Mouse (Mus musculus) embryonic facial prominence, embryonic 11.5 days (tissue): Measurements from ENCODE around the gene Gtf3c2. TPM values are rescaled to one million over a fixed set of nuclear protein-coding genes. Genes with fewer than 3 reads are reported as not detected.

Experiments used
- ATAC-seq: fragments of 200-750 bp; cut with Nextera tagmentation; replicated peaks from 2 replicates; pipeline ENCODE4 v1.8.0; 2017; ENCODE audit warnings: low read depth; ENCODE audit not compliant: insufficient number of reproducible peaks, low FRiP score, low TSS enrichment
- DNase-seq: peaks from one replicate; pipeline ENCODE4 v3.0.0-alpha.2; 2015; ENCODE audit warnings: low spot score
- H3K27ac ChIP-seq: fragments of 300-500 bp; sonication (generic); replicated peaks from 2 replicates; pipeline ENCODE4 v1.5.1; 2014; ENCODE audit warnings: mild to moderate bottlenecking, low read depth, low read length, control low read depth
- H3K27me3 ChIP-seq: fragments of 300-500 bp; sonication (generic); 2 replicates; pipeline ENCODE4 v1.6.1; 2014; ENCODE audit warnings: mild to moderate bottlenecking, low read length, moderate library complexity, mixed read lengths; ENCODE audit not compliant: control insufficient read depth, insufficient read depth
- H3K36me3 ChIP-seq: fragments of 300-500 bp; sonication (generic); replicated peaks from 2 replicates; pipeline ENCODE4 v1.6.1; 2014; ENCODE audit warnings: low read depth, mild to moderate bottlenecking, low read length, moderate library complexity, mixed read lengths; ENCODE audit not compliant: control insufficient read depth, insufficient read depth
- H3K4me1 ChIP-seq: fragments of 300-500 bp; sonication (generic); 2 replicates; pipeline ENCODE4 v1.6.1; 2014; ENCODE audit warnings: low read length, mixed read lengths; ENCODE audit not compliant: control insufficient read depth, insufficient read depth
- H3K4me2 ChIP-seq: fragments of 300-500 bp; sonication (generic); 2 replicates; pipeline ENCODE4 v1.6.1; 2014; ENCODE audit warnings: low read depth, mild to moderate bottlenecking, control low read depth, low read length, moderate library complexity
- H3K4me3 ChIP-seq: fragments of 300-500 bp; sonication (generic); 2 replicates; pipeline ENCODE4 v1.5.1; 2014; ENCODE audit warnings: low read depth, low read length, control low read depth
- H3K9ac ChIP-seq: fragments of 300-500 bp; sonication (generic); replicated peaks from 2 replicates; pipeline ENCODE4 v1.6.1; 2014; ENCODE audit warnings: mild to moderate bottlenecking, control low read depth, low read length
- H3K9me3 ChIP-seq: fragments of 300-500 bp; sonication (generic); replicated peaks from 2 replicates; pipeline ENCODE4 v1.6.1; 2016; ENCODE audit warnings: mild to moderate bottlenecking, low read length, inconsistent platforms, mixed read lengths; ENCODE audit not compliant: control insufficient read depth
- WGBS: fragments of 180-500 bp; shearing (Covaris S2); extraction: QIAGEN DNeasy Blood & Tissue Kit; methylation state at CpG from one replicate; pipeline ENCODE4 v1.1.7; 2014; 5-methylcytosine and 5-hydroxymethylcytosine counted together
- polyA plus RNA-seq: library from polyadenylated mRNA; unstranded; fragments of >200 nt; fragmentation: Nextera tagmentation; extraction: Ambion mirVana; gene quantifications from 2 replicates; pipeline ENCODE4 v1.2.1, GENCODE M21; 2014

Gene Gtf3c2
- polyA plus RNA-seq, 1 experiment from 2014 or later, result 66.6 TPM

- H3K27ac ChIP-seq, result no peak overlapping the region
- no peaks in the 10 kb centered on the region for H3K4me1 ChIP-seq
- no peak overlapping the region for H3K9ac ChIP-seq
- ATAC-seq (no peak), DNase-seq (no peak)
- H3K27me3 ChIP-seq, result no peaks in the 10 kb centered on the region
- WGBS, result 84% methylated on average over 3 of the region's 3 CpGs
- H3K9me3 ChIP-seq, result no peaks in the 10 kb centered on the region
- no peaks in the 10 kb centered on the region; the same call in 1 of the 2 replicates for H3K36me3 ChIP-seq
- H3K4me3 ChIP-seq, result no peak overlapping the region
- no peak overlapping the region for H3K4me2 ChIP-seq
Measured at GRCm38 (mm10) chr5:31151746-31152145, 28.2 kb downstream of the Gtf3c2 start.

DNA sequence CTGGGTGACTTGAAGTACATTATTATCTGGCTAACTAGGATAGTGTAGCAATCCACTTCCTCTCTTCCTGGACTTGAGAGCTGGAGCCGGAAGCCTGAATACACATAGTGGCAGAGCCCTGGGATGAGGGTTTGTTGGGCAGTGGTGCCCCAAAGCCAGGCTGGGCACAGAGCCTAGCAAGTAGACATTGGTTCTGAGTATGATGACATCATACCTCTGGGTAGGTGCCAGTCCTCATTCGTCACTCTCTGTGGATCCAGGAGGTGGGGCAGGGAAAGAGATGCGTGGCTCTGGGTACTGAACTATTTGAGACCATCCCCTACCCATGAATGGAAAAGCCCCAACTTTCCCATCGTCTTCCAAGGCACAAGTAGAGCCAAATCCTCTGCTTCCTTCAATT, 30.2 kb downstream of the Gtf3c2 start:
- no peak overlapping the region for H3K4me3 ChIP-seq
- H3K9me3 ChIP-seq, result no peaks in the 10 kb centered on the region
- H3K4me1 ChIP-seq, result no peaks in the 10 kb centered on the region
- no peaks in the 10 kb centered on the region for H3K36me3 ChIP-seq
- no peak for ATAC-seq
- WGBS, result 91% methylated on average over 4 of the region's 4 CpGs
- no peaks in the 10 kb centered on the region for H3K27me3 ChIP-seq
- no peak overlapping the region for H3K9ac ChIP-seq
- no peak overlapping the region for H3K4me2 ChIP-seq
- no peak overlapping the region for H3K27ac ChIP-seq
- DNase-seq, result no peak

DNA sequence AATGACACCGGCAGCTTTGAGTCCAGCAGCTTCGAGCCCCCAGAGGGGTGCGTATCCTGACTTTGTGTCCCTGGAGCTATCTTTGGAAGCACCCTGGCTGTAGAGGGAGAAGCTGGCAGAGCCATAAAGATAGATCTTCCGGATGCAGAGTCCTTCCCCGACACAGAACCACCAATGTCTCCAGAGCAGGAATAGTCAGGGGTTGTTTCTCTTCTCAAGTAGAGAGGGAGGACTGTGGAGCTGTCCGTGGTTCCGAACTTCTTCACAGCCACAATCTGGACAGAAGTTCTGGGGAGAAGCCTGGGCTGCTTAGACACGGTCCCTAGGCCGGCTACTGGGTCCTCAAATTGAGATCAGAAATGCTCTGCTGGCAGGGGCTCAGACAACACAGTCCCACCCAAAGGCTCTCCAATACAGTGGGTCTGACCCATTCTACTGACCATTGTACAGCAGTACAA, 40.9 kb downstream of the Gtf3c2 start:
- Histone ChIP-seq H3K9ac (no peak overlapping the region), H3K27me3 (peaks cover 41% of the 10 kb centered on the region), H3K9me3 (no peaks in the 10 kb centered on the region), H3K36me3 (peaks cover 2% of the 10 kb centered on the region; the same call in 1 of the 2 replicates), H3K4me2 (no peak overlapping the region), H3K4me1 (peaks cover 5% of the 10 kb centered on the region; the same call in 1 of the 2 replicates), H3K27ac (no peak overlapping the region), H3K4me3 (no peak overlapping the region)
- peak; percentile 65 for DNase-seq
- 14% methylated on average over 9 of the region's 9 CpGs for WGBS
- ATAC-seq, result no peak

DNA sequence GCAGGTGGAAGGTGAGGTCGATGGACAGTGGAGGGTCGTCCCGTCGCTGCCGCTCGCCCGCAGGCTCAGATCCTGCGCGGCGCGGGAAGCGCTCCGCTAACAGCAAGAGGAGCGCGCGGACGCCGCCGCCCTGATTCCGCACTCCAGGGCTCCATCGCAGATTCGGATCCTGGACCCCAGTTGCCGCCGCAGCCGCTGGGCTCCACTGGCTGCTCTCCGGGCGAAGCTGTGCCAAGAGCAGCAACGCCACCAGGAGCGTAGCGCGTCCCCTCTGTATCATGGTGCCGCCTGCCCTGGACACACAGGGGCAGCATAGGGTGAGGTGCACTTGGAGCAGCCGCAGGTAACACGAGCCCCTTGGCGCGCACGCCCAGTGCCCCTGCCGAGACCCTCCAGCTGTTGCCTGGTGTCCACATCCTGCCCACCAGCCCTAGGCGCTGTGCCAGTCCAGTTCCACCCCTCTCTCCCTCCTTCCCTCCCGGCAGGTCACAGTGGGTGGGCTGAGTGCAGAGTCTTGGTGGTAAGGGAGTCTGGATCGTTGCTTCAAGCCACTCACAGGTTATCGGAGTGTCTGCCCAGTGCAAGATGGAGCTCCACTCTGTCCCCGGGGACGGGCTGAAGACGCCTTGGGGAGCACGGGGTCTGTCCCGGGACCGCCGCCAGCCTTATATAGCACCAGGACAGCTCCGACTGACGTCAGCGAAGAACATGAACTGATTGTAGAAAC, 41.5 kb downstream of the Gtf3c2 start, which contains the start of gene Ucn:
Gene Ucn, minus strand, starts transcription at position 589 of the 727 bp plus-strand sequence.
- DNase-seq (peak; percentile 16), ATAC-seq (no peak)
- Histone ChIP-seq H3K36me3 (peaks cover 2% of the 10 kb centered on the region; the same call in 1 of the 2 replicates), H3K27ac (no peak within 1 kb of the TSS), H3K9me3 (no peaks in the 10 kb centered on the region), H3K9ac (no peak within 1 kb of the TSS), H3K4me2 (peak within 1 kb of the TSS; percentile 41), H3K4me3 (0 out of 2 replicates have a peak within 1 kb of the TSS, but pooled peaks have one; percentile 14), H3K4me1 (peaks cover 5% of the 10 kb centered on the region; the same call in 1 of the 2 replicates), H3K27me3 (peaks cover 41% of the 10 kb centered on the region)
- 1% methylated on average over 52 of the region's 52 CpGs for WGBS

DNA sequence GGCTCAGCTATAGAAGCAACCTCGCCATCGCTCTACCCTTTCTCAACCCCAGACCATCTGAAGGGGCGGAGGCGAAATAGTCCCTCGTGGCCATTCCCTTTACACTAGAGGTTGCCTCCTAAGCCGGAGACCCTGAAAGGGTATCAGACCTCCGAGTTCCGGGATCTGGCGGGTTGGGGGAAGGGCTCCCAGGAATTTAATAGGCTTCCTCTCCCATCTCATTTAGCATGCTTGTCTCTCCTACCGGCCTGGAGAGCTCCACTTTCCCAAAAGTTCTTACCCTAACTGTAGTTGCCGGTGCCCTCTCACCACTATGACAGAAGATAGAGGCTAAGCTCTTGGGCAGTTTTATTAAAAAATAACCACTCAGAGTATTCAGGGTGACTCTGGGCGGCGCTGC, 42.3 kb downstream of the Gtf3c2 start:
- Histone ChIP-seq H3K9ac (no peak overlapping the region), H3K4me1 (peaks cover 5% of the 10 kb centered on the region; the same call in 1 of the 2 replicates), H3K36me3 (peaks cover 2% of the 10 kb centered on the region; the same call in 1 of the 2 replicates), H3K27me3 (peaks cover 41% of the 10 kb centered on the region), H3K4me3 (0 out of 2 replicates have a peak overlapping the region, but pooled peaks have one; percentile 3), H3K9me3 (no peaks in the 10 kb centered on the region), H3K4me2 (peak overlapping the region; percentile 41; the same call in 1 of the 2 replicates), H3K27ac (no peak overlapping the region)
- DNase-seq (no peak), ATAC-seq (no peak)
- WGBS, result under 1% methylated on average over 13 of the region's 13 CpGs

DNA sequence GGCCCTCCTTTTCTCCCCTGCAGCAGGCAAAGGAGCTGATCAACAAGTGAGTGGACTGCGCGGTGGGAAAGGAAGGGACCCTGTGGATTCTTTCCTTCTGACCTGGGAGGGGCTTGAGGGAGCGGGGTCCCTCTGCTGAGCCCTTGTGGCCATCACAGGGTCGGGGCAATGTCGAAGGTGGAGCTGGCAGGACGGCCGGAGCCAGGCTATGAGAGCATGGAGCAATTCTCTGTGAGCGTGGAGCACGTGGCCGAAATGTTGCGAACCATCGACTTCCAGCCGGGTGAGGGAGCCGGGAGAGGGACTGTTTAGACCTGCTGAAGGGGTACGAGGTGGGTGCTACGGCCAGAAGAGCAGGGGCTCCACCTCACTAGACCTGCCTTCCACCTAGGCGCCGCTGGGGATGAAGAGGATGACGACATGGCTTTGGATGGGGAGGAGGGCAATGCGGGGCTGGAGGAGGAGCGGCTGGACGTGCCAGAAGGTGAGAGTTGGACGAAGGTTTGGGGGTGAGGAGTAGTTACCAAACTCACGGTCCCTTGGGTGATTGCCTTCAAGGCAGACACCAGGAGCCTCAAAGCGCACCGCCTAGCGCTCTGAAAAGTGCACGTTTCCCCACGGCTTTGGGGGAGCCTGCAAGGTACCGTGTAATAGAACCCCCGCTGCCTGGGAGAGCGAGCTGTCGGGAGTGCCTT, 43.1 kb downstream of the Gtf3c2 start:
- WGBS, result under 1% methylated on average over 33 of the region's 33 CpGs
- peaks cover 5% of the 10 kb centered on the region; the same call in 1 of the 2 replicates for H3K4me1 ChIP-seq
- no peak overlapping the region for H3K4me3 ChIP-seq
- H3K27me3 ChIP-seq, result peaks cover 41% of the 10 kb centered on the region
- H3K4me2 ChIP-seq, result no peak overlapping the region
- peaks cover 2% of the 10 kb centered on the region; the same call in 1 of the 2 replicates for H3K36me3 ChIP-seq
- ATAC-seq (no peak), DNase-seq (no peak)
- H3K27ac ChIP-seq, result no peak overlapping the region
- no peaks in the 10 kb centered on the region for H3K9me3 ChIP-seq
- H3K9ac ChIP-seq, result no peak overlapping the region

- H3K27me3 ChIP-seq, result no peaks in the 10 kb centered on the region
Measured at GRCm38 (mm10) chr5:31126050-31126449, 53.9 kb downstream of the Gtf3c2 start.

DNA sequence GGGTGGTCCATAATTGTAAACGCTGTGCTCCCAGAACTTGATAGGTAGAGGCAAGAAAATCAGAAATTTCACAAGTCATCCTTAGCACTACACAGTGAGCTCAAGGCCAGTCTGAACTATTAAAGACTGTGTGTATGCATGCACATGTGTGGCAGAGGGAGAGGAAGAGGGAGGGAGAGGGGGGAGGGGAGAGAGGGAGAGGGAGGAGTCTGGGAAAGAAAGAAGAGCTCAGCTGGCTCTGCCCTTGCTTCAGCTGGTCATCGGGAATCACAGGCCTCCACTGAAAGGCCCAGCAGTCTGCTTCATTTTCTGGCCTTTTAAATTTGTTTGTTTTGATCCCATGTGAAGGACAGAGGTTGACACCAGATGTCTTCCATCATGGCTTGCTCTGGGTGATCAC, 56.5 kb downstream of the Gtf3c2 start:
- Histone ChIP-seq H3K4me2 (no peak overlapping the region), H3K36me3 (no peaks in the 10 kb centered on the region), H3K27ac (no peak overlapping the region), H3K9ac (no peak overlapping the region), H3K9me3 (no peaks in the 10 kb centered on the region), H3K27me3 (no peaks in the 10 kb centered on the region), H3K4me1 (no peaks in the 10 kb centered on the region), H3K4me3 (no peak overlapping the region)
- DNase-seq (peak; percentile 15), ATAC-seq (no peak)
- 24% methylated on average over 2 of the region's 2 CpGs for WGBS

More at GRCm38 (mm10) chr5:31126050-31126449, 53.9 kb downstream of the Gtf3c2 start:
- Histone ChIP-seq H3K9ac (no peak overlapping the region), H3K4me1 (no peaks in the 10 kb centered on the region), H3K36me3 (no peaks in the 10 kb centered on the region), H3K27ac (no peak overlapping the region), H3K9me3 (no peaks in the 10 kb centered on the region), H3K4me2 (no peak overlapping the region), H3K4me3 (no peak overlapping the region)
- ATAC-seq (no peak), DNase-seq (no peak)
- 39% methylated on average over 5 of the region's 5 CpGs for WGBS
